Mouse (Mus musculus): Measurements from ENCODE around the gene Cbl. TPM values are rescaled to one million over a fixed set of nuclear protein-coding genes. Genes with fewer than 3 reads are reported as not detected.

Cbl gene
- polyA plus RNA-seq, 1 experiment = 14.2 TPM

DNA sequence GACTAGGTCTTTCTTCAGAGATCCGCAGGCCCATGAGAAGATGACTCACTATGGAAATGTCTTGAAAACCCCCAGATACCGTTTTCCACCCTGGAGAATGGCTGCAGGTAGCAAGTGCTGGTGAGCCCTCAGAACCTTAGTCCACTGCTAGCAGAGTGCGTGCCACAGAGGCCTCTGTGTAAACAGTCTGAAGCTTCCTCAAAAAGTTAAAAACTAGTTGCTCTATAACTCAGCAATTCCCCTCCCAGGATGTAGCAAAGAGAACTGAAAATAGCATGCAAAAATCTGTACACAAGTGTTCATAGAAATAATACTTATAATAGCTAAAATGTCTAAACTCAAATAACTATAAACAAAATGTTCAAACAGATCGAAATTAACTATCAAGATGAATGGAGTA lies 37.5 kb downstream of the Cbl start:
- no peak for DNase-seq
- WGBS = 82% methylated on average over 4 of the region's 4 CpGs
- Histone ChIP-seq H3K4me1 (ENCODE audit: control insufficient read depth, insufficient read depth, low read length) (peaks cover 5% of the 10 kb centered on the region), H3K4me3 (replicated peaks; ENCODE audit: extremely low read depth, low read depth, low read length) (no peak overlapping the region)
- TF ChIP-seq POLR2A (IDR thresholded peaks at IDR 0.05; ENCODE audit: borderline replicate concordance, extremely low read depth, low read depth, low read length) (no peak), CTCF (IDR thresholded peaks at IDR 0.05; ENCODE audit: insufficient read depth, low read length) (no peak)

DNA sequence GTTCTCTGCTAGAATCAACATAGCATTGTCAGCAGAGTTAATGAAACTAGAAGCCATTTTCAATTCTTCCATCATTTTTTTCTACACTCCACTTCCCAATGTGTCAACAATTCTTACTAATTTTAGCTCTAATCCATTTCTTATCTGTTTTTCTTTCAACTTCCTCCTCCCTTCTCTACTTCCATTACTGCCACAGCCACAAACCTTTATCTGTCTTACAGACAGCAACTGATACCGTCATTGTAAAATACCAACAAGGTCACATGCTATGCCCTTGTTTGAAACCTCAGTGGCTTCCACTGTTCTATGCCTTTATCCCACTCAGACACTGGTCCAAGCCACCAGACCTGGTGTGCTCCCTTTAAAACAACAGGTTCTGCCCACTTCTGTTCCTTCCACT lies 39.8 kb downstream of the Cbl start:
- WGBS = 19% methylated on average over 1 of the region's 1 CpGs
- DNase-seq = no peak
- no peak for TF ChIP-seq CTCF (IDR thresholded peaks at IDR 0.05; ENCODE audit: insufficient read depth, low read length)
- TF ChIP-seq POLR2A (IDR thresholded peaks at IDR 0.05; ENCODE audit: borderline replicate concordance, extremely low read depth, low read depth, low read length) = no peak
- Histone ChIP-seq H3K4me1 (ENCODE audit: control insufficient read depth, insufficient read depth, low read length) (peaks cover 5% of the 10 kb centered on the region), H3K4me3 (replicated peaks; ENCODE audit: extremely low read depth, low read depth, low read length) (no peak overlapping the region)

DNA sequence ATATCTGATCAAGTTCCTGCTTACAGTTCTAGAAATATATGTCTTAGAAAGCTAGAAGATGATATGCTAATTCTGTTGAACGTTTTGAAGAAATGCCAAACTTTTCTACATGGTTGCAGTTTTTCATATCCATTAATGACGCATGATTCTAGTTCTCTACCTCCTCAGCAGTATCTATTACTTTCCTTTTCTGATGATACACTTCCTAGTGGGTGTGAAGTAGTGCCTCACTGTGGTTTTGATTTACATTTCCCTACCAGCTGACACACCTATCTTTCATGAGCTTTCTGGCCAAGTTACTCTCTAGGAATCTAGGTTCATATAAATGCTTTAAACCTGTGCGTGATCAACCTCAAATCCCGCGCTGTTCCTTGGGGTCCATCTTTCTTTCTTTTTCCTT lies 41.1 kb downstream of the Cbl start:
- Histone ChIP-seq H3K4me1 (ENCODE audit: control insufficient read depth, insufficient read depth, low read length) (peaks cover 9% of the 10 kb centered on the region), H3K4me3 (replicated peaks; ENCODE audit: extremely low read depth, low read depth, low read length) (no peak overlapping the region)
- no peak for DNase-seq
- TF ChIP-seq CTCF (IDR thresholded peaks at IDR 0.05; ENCODE audit: insufficient read depth, low read length) (no peak), POLR2A (IDR thresholded peaks at IDR 0.05; ENCODE audit: borderline replicate concordance, extremely low read depth, low read depth, low read length) (no peak)
- WGBS = 87% methylated on average over 5 of the region's 5 CpGs

DNA sequence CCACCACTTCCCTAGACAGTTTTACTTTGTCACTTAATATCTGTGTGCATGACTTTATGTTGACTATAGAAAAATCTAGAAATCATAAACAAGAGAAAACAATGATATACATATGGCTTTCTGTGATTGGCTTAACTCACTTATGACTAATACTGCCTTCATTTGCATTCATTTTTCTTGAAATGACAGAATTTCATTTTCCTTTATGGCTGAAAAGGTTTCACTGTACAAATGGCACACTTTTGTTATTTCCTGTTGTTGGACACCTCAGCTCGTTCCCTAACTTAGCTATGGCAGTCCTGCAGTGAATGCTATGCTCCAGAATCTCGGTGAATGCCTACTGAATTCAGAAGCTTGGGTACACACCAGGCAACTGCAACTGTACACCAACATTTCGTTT lies 41.5 kb downstream of the Cbl start:
- Histone ChIP-seq H3K4me3 (replicated peaks; ENCODE audit: extremely low read depth, low read depth, low read length) (no peak overlapping the region), H3K4me1 (ENCODE audit: control insufficient read depth, insufficient read depth, low read length) (peaks cover 9% of the 10 kb centered on the region)
- TF ChIP-seq CTCF (IDR thresholded peaks at IDR 0.05; ENCODE audit: insufficient read depth, low read length) (no peak), POLR2A (IDR thresholded peaks at IDR 0.05; ENCODE audit: borderline replicate concordance, extremely low read depth, low read depth, low read length) (no peak)
- 73% methylated on average over 3 of the region's 3 CpGs for WGBS
- DNase-seq = no peak

DNA sequence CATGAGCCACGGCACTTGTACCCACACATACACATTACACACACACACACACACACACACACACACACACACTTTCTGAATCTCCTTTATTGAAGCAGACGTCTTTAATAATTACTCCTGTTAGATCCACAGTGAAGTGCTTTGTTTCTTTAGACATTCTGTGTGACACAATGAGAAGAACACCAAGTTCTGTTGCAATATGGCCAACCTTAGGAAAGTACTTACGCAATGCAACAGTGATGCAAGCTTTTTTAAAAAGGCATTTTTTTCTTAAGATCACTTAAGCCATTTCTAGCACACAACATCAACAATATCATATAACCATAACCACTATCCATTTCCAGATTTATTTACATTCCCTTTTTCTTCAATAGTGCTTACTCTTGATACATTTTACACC lies 42.7 kb downstream of the Cbl start:
- TF ChIP-seq CTCF (IDR thresholded peaks at IDR 0.05; ENCODE audit: insufficient read depth, low read length) = no peak
- TF ChIP-seq POLR2A (IDR thresholded peaks at IDR 0.05; ENCODE audit: borderline replicate concordance, extremely low read depth, low read depth, low read length) = no peak
- DNase-seq = no peak
- WGBS = 51% methylated on average over 3 of the region's 3 CpGs
- H3K4me1 ChIP-seq (ENCODE audit: control insufficient read depth, insufficient read depth, low read length) = peaks cover 9% of the 10 kb centered on the region
- H3K4me3 ChIP-seq (replicated peaks; ENCODE audit: extremely low read depth, low read depth, low read length) = no peak overlapping the region

DNA sequence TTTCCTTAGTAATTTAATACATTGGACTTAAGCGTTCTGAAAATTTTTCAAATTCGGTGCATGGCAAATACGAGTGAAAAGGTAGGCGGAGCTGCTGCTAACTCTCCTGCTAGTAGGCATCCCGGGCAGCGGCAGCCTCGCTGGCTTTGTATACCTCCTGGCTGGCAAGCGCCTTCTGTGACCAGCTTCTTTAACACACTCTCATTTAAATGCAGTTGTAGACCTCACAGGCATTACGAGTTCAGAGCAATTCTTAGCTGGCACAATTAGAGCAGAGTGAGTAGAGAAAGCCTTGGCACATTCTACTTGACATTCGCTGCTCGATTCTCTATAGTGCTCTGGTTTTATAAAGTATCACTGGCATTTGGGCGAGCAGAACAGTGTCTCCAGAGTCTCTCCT lies 45.6 kb downstream of the Cbl start:
- no peak for DNase-seq
- WGBS = 73% methylated on average over 12 of the region's 12 CpGs
- peaks cover 5% of the 10 kb centered on the region; the same call in 1 of the 2 replicates for H3K4me1 ChIP-seq (ENCODE audit: control insufficient read depth, insufficient read depth, low read length)

DNA sequence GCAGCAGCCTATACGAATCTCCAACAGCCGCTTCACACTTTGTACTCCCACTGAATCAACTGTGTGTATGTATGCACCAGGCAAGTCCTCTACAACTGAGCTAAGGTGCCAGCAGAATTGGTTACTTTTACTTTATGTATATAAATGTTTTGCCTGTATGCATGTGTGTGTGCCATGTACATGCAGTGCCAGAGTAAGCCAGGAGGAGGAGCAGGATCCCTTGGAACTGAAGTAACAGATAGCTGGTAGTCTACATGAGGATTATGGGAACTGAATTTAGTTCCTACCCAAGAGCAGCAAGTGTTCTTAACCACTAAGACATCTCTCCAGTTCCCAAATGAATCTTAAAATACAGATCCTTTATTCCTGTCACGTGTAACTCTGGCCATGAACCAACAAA lies 51.6 kb downstream of the Cbl start:
- Histone ChIP-seq H3K4me3 (replicated peaks; ENCODE audit: extremely low read depth, low read depth, low read length) (no peak overlapping the region), H3K4me1 (ENCODE audit: control insufficient read depth, insufficient read depth, low read length) (no peaks in the 10 kb centered on the region; the same call in 1 of the 2 replicates)
- 86% methylated on average over 3 of the region's 3 CpGs for WGBS
- peak; percentile 58 for DNase-seq
- TF ChIP-seq POLR2A (IDR thresholded peaks at IDR 0.05; ENCODE audit: borderline replicate concordance, extremely low read depth, low read depth, low read length) (no peak), CTCF (IDR thresholded peaks at IDR 0.05; ENCODE audit: insufficient read depth, low read length) (peak; percentile 41; the same call in 1 of the 2 replicates)

More for the DNA sequence above, 45.6 kb downstream of the Cbl start:
- TF ChIP-seq POLR2A (IDR thresholded peaks at IDR 0.05; ENCODE audit: borderline replicate concordance, extremely low read depth, low read depth, low read length) (no peak), CTCF (IDR thresholded peaks at IDR 0.05; ENCODE audit: insufficient read depth, low read length) (no peak)
- H3K4me3 ChIP-seq (replicated peaks; ENCODE audit: extremely low read depth, low read depth, low read length) = no peak overlapping the region

DNA sequence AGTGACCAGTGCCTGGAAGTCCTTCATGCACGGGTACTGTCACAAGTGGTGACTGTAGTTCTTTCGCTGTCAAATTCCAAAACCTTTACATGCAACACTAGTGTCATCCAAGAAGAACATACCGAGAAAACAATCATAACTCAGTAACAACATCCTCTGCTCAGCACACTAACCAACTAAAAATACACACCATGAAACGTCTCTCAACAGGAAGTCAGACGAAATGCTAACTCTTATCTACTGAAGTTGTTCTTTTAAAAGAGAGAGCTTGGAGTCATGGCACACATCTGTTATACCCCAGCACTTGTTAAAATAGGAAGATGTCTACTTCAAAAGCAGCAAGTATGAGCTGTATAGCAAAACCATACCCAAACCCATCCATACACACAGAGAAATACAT lies 52.3 kb downstream of the Cbl start:
- WGBS = 30% methylated on average over 5 of the region's 5 CpGs
- TF ChIP-seq POLR2A (IDR thresholded peaks at IDR 0.05; ENCODE audit: borderline replicate concordance, extremely low read depth, low read depth, low read length) = no peak
- no peak for TF ChIP-seq CTCF (IDR thresholded peaks at IDR 0.05; ENCODE audit: insufficient read depth, low read length)
- DNase-seq = no peak
- Histone ChIP-seq H3K4me3 (replicated peaks; ENCODE audit: extremely low read depth, low read depth, low read length) (no peak overlapping the region), H3K4me1 (ENCODE audit: control insufficient read depth, insufficient read depth, low read length) (no peaks in the 10 kb centered on the region; the same call in 1 of the 2 replicates)

DNA sequence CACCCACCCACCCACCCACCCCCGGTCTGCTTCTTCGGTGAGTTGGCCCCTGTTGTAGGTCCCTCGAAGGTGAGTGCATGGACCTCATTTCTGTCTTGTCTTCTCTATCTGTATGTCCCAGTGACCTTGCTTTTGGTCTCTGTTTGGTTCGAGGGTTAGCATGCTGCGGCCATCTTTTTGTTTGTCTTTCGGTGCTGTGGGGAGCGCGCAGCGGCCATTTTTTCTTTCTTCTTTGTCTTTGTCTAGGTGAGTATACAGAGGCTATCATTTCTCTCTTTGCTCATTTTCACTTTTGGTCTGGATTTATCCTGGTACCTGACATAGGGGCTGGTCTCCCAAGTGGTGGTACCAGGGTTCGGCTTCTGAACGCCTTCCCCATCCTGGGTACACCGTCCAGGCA lies 55.0 kb downstream of the Cbl start:
- no peak for DNase-seq
- Histone ChIP-seq H3K4me1 (ENCODE audit: control insufficient read depth, insufficient read depth, low read length) (peaks cover 4% of the 10 kb centered on the region), H3K4me3 (replicated peaks; ENCODE audit: extremely low read depth, low read depth, low read length) (no peak overlapping the region)
- TF ChIP-seq POLR2A (IDR thresholded peaks at IDR 0.05; ENCODE audit: borderline replicate concordance, extremely low read depth, low read depth, low read length) (no peak), CTCF (IDR thresholded peaks at IDR 0.05; ENCODE audit: insufficient read depth, low read length) (no peak)
- 95% methylated on average over 12 of the region's 12 CpGs for WGBS

DNA sequence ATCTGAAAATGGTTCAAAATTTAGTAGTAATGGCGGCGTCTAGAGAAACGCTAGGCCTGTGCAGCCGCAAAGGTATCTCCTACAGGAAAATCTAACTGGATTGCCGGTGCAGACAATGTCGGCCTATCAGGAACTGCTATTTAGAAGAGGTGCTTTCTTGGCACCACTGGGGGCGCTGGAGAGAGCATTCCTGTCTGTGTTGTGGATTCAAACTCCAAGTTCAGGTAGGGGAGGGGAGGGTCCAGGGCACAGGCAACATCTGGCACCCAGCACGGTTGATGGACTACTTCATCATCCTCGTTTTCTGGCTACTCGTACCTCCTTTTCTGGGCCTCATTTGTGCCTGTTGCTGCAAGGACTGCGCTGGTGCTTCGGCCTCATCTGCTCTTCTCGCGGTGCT lies 55.5 kb downstream of the Cbl start:
- no peak for DNase-seq
- Histone ChIP-seq H3K4me1 (ENCODE audit: control insufficient read depth, insufficient read depth, low read length) (peaks cover 4% of the 10 kb centered on the region), H3K4me3 (replicated peaks; ENCODE audit: extremely low read depth, low read depth, low read length) (no peak overlapping the region)
- peak; percentile 29; the same call in 1 of the 2 replicates for TF ChIP-seq CTCF (IDR thresholded peaks at IDR 0.05; ENCODE audit: insufficient read depth, low read length)
- no peak for TF ChIP-seq POLR2A (IDR thresholded peaks at IDR 0.05; ENCODE audit: borderline replicate concordance, extremely low read depth, low read depth, low read length)
- 84% methylated on average over 14 of the region's 14 CpGs for WGBS
